Comparison of ENCODE assay signal across 8 mouse cellular contexts in the genomic region with DNA sequence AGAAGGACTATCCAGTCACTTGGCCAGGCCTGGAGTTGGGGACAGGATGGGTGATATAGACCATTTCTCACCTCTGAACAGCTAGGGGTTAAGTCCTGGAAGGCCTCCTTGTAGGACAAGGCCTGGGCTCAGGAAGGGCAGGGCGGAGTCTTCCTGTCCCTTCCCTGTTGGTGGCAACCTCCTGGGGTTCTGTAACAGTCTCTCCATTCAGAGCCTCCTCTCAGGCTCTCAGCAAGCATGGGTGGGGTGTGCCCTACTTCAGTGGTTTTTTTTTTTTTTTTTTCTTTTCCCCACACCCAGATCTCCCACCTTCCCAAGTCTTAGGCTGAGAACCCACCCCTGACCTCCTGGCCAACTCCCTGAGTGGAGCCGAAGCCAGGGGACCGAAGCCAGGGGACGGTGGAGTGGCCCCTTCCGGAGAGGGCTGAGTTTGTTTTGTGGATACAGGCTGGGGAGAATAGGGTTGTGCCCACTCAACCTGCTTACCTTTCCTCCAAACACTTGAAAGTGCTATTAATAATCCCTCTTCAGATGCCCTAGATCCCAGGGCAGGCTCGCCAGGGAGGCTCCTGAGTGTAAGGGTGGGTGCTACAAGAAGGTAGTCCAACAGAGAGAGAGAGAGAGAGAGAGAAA. TPM values are rescaled to one million over a fixed set of nuclear protein-coding genes. Genes with fewer than 3 reads are reported as not detected.
DNase-seq lines count a peak whose midpoint lies in the region; ATAC-seq lines count a peak whose summit lies in the region.

No protein-coding gene starts in this region.

- WGBS in intestine, embryonic 14.5 days, result 54% methylated on average over 6 of the region's 6 CpGs

- H3K27ac ChIP-seq in brown adipose tissue, adult 24 weeks (replicated peaks; ENCODE audit: low read depth, low read length), result peak overlapping the region; percentile 48; the same call in 1 of the 2 replicates
- H3K27ac ChIP-seq in intestine, embryonic 14.5 days (ENCODE audit: low read depth), result no peak overlapping the region

- H3K4me3 ChIP-seq in brown adipose tissue, adult 24 weeks (ENCODE audit: insufficient read depth, low read depth, low read length), result peak overlapping the region; percentile 71
- H3K4me3 ChIP-seq in intestine, embryonic 14.5 days (ENCODE audit: low read depth, low read length), result peak overlapping the region; percentile 76

- H3K36me3 ChIP-seq in intestine, embryonic 14.5 days (ENCODE audit: control insufficient read depth, insufficient read depth, low read length), result no peaks in the 10 kb centered on the region; the same call in 1 of the 2 replicates

- no peaks in the 10 kb centered on the region for H3K27me3 ChIP-seq in intestine, embryonic 14.5 days (replicated peaks; ENCODE audit: control insufficient read depth, insufficient read depth, low read length)

- peak overlapping the region; percentile 86 for H3K9ac ChIP-seq in intestine, embryonic 14.5 days (ENCODE audit: low read length)

- H3K4me1 ChIP-seq in brown adipose tissue, adult 24 weeks (ENCODE audit: control insufficient read depth, insufficient read depth, insufficient read length, low read length), result peaks cover 14% of the 10 kb centered on the region
- peaks cover 67% of the 10 kb centered on the region for H3K4me1 ChIP-seq in intestine, embryonic 14.5 days (replicated peaks; ENCODE audit: control insufficient read depth, insufficient read depth, low read length)

- H3K4me2 ChIP-seq in intestine, embryonic 14.5 days (ENCODE audit: low read length), result peak overlapping the region; percentile 69

- DNase-seq in ES-CJ7 (ENCODE audit: low read depth, low spot score), result peak; percentile 58
- DNase-seq in intestine, embryonic 14.5 days (ENCODE audit: low spot score), result no peak
- DNase-seq in lung, postnatal 36 days, result peak; percentile 89
- no peak for DNase-seq in cerebellum, postnatal 10 days
- no peak for DNase-seq in layer of hippocampus, adult 9-11 months
- DNase-seq in left cerebral cortex, adult 9 months (ENCODE audit: low spot score in 2 of 2), result no peak

- no peak for ATAC-seq in intestine, embryonic 14.5 days (replicated peaks; ENCODE audit: low FRiP score, low TSS enrichment, low read depth)
- no peak for ATAC-seq in CD4-positive, CD25-positive, alpha-beta regulatory T cell, adult 4 months

- no peaks in the 10 kb centered on the region for H3K9me3 ChIP-seq in intestine, embryonic 14.5 days (ENCODE audit: control insufficient read depth, low read length)

RNA-seq across cellular contexts. Expression of a gene that starts 2.0 kb away (rescaled TPM):
- polyA plus RNA-seq in brown adipose tissue, adult 24 weeks (2012; ENCODE audit: insufficient read depth, insufficient read length, missing spikeins), result 4.9 and 5.9 TPM in 2 replicates
- polyA plus RNA-seq in intestine, embryonic 14.5 days (2014; fragmentation: Nextera tagmentation; extraction: Ambion mirVana), result 22.3 and 25.2 TPM in 2 replicates
- 1 to 10 TPM in 1 of 2 experiments, under 1 TPM in 1; 0.97 to 1.0 TPM for polyA plus RNA-seq in CD4-positive, CD25-positive, alpha-beta regulatory T cell, adult 4 months (2017; shearing (Covaris generic))

RNA-seq across cellular contexts. Expression of a gene that starts 30.8 kb away (rescaled TPM):
- polyA plus RNA-seq in brown adipose tissue, adult 24 weeks (2012; ENCODE audit: insufficient read depth, insufficient read length, missing spikeins), result 2.8 and 4.0 TPM in 2 replicates
- 26.7 and 27.0 TPM in 2 replicates for polyA plus RNA-seq in intestine, embryonic 14.5 days (2014; fragmentation: Nextera tagmentation; extraction: Ambion mirVana)
- 1 to 10 TPM; 4.2 to 4.7 TPM for polyA plus RNA-seq in CD4-positive, CD25-positive, alpha-beta regulatory T cell, adult 4 months (2017; shearing (Covaris generic))

Comparison
In these comparisons a context has a peak if more than half of its experiments do, and no peak if none do; other contexts are left out.
1. DNase-seq: peak in ES-CJ7 (single experiment) and lung, postnatal 36 days (single experiment); none in intestine, embryonic 14.5 days (single experiment), cerebellum, postnatal 10 days (0 of 2), layer of hippocampus, adult 9-11 months (single experiment) and left cerebral cortex, adult 9 months (0 of 2).